Mouse (Mus musculus) forebrain, embryonic 13.5 days (tissue): ENCODE measurements at regions not wholly inside any gene's neighbourhood (a gene's known extent, or its start where the extent isn't known, plus 50 kb on each side); places are given as distances from the start of the nearest gene placed in this dataset.

ENCODE experiments used
- ATAC-seq: fragments of 200-750 bp; cut with Nextera tagmentation; 2 replicates; pipeline ENCODE4 v1.8.0; 2017
- H3K27ac ChIP-seq: fragments of 300-500 bp; sonication (generic); 2 replicates; pipeline ENCODE4 v1.5.1; 2015; ENCODE audit warnings: inconsistent platforms, mild to moderate bottlenecking, moderate library complexity
- H3K27me3 ChIP-seq: fragments of 300-500 bp; sonication (generic); 2 replicates; pipeline ENCODE4 v1.6.1; 2015; ENCODE audit warnings: mild to moderate bottlenecking, inconsistent platforms
- H3K36me3 ChIP-seq: fragments of 300-500 bp; sonication (generic); 2 replicates; pipeline ENCODE4 v1.6.1; 2015; ENCODE audit warnings: mild to moderate bottlenecking, inconsistent platforms; ENCODE audit not compliant: poor library complexity, severe bottlenecking
- H3K4me1 ChIP-seq: fragments of 300-500 bp; sonication (generic); 2 replicates; pipeline ENCODE4 v1.6.1; 2015; ENCODE audit warnings: inconsistent platforms
- H3K4me2 ChIP-seq: fragments of 300-500 bp; sonication (generic); 2 replicates; pipeline ENCODE4 v1.6.1; 2015; ENCODE audit warnings: inconsistent platforms, mild to moderate bottlenecking, moderate library complexity
- H3K4me3 ChIP-seq: fragments of 300-500 bp; sonication (generic); 2 replicates; pipeline ENCODE4 v1.5.1; 2015; ENCODE audit warnings: mild to moderate bottlenecking, inconsistent platforms
- H3K9ac ChIP-seq: fragments of 300-500 bp; sonication (generic); 2 replicates; pipeline ENCODE4 v1.6.1; 2015; ENCODE audit warnings: mild to moderate bottlenecking, inconsistent platforms
- H3K9me3 ChIP-seq: fragments of 300-500 bp; sonication (generic); replicated peaks from 2 replicates; pipeline ENCODE4 v1.6.1; 2016; ENCODE audit warnings: inconsistent platforms
- WGBS: fragments of 180-500 bp; shearing (Covaris S2); methylation state at CpG from one replicate; pipeline ENCODE4 v1.1.7; 2015; 5-methylcytosine and 5-hydroxymethylcytosine counted together

DNA sequence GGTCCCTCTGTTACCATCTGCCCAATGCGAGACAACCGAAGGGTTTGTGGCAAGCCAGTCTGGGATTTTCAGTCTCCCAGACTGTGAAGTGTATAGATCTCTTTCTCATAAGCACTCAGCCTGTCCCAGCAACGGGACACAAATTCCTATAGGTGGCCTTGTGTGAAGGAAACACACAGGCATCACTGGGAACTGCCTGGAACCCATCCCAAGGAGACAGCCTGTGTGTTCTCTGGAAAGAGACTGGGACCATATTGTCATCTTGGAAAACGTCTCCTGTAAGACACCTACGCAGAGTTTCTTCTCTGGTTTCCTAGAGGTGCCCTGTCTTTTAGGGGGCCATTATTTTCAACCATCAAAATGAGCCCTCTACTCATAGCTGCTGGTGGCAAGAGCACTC lies 66.9 kb upstream of the Msx2 start:
- Histone ChIP-seq H3K4me2 (no peak overlapping the region), H3K9me3 (no peaks in the 10 kb centered on the region), H3K4me3 (no peak overlapping the region), H3K9ac (no peak overlapping the region), H3K36me3 (no peaks in the 10 kb centered on the region), H3K4me1 (peaks cover 13% of the 10 kb centered on the region), H3K27me3 (peaks cover 55% of the 10 kb centered on the region), H3K27ac (no peak overlapping the region)
- ATAC-seq = no peak
- WGBS = 84% methylated on average over 5 of the region's 5 CpGs

DNA sequence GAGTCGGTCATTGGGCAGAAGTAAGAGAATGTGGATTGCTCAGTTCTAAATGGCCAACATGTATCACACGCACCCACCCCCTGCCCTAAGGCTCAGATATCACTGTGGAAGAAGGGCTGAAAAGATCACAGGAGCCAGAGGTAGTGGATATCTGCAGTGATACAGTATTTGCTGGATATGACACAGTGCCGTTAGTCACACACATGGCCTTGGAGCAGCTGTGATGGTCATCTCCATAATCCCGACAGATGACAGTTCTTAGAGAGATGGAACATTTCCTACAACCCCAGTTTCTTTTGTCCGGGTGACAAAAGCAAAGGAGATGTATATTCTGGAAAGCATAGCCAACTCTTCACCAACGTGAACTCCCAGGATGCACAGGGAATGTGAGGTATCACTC lies 65.1 kb upstream of the Msx2 start:
- peaks cover 19% of the 10 kb centered on the region for H3K4me1 ChIP-seq
- H3K36me3 ChIP-seq = no peaks in the 10 kb centered on the region
- no peaks in the 10 kb centered on the region for H3K9me3 ChIP-seq
- H3K9ac ChIP-seq = no peak overlapping the region
- no peak for ATAC-seq
- 90% methylated on average over 6 of the region's 6 CpGs for WGBS
- H3K4me2 ChIP-seq = no peak overlapping the region
- no peak overlapping the region for H3K27ac ChIP-seq
- peaks cover 65% of the 10 kb centered on the region for H3K27me3 ChIP-seq
- no peak overlapping the region for H3K4me3 ChIP-seq

DNA sequence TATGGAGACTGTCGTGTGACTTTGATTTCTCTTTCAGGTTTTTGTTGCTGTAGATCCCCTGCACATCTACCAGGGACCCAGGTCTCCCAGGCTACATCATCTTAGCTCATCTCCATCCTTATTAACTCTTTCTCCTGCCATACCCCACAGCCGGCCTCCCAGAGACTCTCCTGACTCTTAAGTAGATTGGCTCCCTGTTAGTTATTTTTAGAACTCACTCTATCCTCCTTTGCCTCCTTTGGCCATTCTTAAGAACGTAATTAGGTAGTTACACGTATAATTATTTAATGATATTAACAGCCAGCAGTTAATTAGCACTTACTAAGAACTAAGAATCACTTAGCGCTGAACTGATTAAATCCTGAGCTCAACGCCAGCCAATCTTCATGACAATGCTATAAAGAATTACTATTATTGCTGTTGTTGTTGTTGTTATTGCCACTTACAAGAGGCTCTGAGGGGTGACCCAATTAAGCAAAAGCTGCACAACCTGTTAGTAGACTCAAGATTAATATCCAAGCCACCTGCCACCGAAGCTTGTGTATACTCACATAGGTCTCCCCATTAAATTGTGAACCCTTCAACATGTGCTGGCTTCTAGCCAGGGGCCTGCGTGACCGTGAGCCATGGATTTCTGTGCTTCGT lies 63.0 kb upstream of the Msx2 start:
- peaks cover 19% of the 10 kb centered on the region for H3K4me1 ChIP-seq
- 35% methylated on average over 10 of the region's 10 CpGs for WGBS
- no peaks in the 10 kb centered on the region for H3K36me3 ChIP-seq
- H3K9ac ChIP-seq = no peak overlapping the region
- no peak overlapping the region for H3K4me2 ChIP-seq
- H3K27me3 ChIP-seq = peaks cover 69% of the 10 kb centered on the region
- H3K9me3 ChIP-seq = no peaks in the 10 kb centered on the region
- no peak overlapping the region for H3K4me3 ChIP-seq
- no peak overlapping the region for H3K27ac ChIP-seq
- ATAC-seq = peak; percentile 79

DNA sequence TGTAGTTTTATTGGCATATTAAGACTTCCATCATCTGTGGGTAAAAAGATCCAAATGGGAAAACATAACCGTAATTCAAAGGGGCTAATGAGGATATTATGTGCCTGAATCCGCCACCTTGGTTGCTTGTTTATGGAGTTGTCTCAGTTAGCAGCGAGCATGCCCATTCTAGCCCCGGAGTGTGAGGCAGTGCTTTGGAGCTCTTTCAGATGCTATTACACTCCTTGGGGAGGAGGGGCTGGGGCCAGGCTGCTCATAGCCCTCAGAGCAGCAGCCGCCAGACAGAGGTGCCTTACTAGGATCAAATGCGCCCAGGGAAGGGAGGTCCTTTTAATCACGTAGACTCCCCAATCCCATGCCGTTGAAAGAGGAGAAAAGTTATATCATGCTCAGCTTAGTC lies 60.9 kb upstream of the Msx2 start:
- 37% methylated on average over 8 of the region's 8 CpGs for WGBS
- no peaks in the 10 kb centered on the region for H3K36me3 ChIP-seq
- H3K27ac ChIP-seq = no peak overlapping the region
- H3K4me2 ChIP-seq = no peak overlapping the region
- peaks cover 57% of the 10 kb centered on the region for H3K27me3 ChIP-seq
- peaks cover 19% of the 10 kb centered on the region for H3K4me1 ChIP-seq
- no peak for ATAC-seq
- no peak overlapping the region for H3K4me3 ChIP-seq
- H3K9ac ChIP-seq = no peak overlapping the region
- H3K9me3 ChIP-seq = no peaks in the 10 kb centered on the region

DNA sequence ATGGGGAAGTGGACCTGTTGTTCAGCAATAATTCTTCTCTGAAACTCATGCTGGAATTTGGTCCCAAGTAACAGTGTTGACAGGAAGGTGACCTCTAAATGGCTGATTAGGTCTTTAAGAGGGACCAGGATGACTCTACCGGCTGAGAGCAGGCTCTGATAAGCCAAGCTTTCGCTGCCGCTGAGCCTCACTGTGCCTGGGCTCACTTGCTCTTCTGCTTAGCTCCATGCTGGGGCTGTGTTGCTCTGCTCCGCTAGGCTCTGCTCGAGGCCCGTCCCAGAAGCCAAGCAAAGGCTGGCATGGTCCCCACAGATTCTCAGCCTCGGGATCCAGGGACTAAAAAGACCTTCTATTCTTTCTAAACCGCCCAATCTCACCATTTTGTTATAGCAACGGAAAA lies 54.0 kb upstream of the Msx2 start:
- Histone ChIP-seq H3K9me3 (no peaks in the 10 kb centered on the region), H3K36me3 (no peaks in the 10 kb centered on the region), H3K27ac (no peak overlapping the region), H3K27me3 (peaks cover 26% of the 10 kb centered on the region), H3K9ac (no peak overlapping the region), H3K4me3 (no peak overlapping the region), H3K4me1 (peaks cover 12% of the 10 kb centered on the region), H3K4me2 (no peak overlapping the region)
- WGBS = 81% methylated on average over 9 of the region's 9 CpGs
- no peak for ATAC-seq

DNA sequence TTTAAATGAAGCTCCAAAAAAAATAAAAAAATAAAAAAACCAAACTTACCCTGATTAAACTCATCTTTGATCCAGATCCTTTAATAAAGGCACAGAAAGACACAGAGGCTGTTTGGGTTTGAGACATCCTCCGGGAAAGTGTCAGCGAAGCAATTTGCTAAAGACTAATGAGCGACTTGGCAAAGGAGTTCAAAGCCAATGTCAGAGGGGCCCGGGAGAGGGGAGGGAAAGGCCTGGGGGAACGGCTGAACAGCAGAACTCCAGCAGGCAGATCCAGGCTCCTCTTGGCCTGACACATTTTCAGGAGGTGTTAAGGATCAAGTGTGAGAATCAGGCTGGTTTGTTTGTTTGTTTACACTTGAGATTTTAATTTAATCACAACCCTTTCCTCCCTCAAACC lies 49.9 kb upstream of the Msx2 start:
- 40% methylated on average over 5 of the region's 5 CpGs for WGBS
- Histone ChIP-seq H3K4me2 (no peak overlapping the region), H3K36me3 (no peaks in the 10 kb centered on the region), H3K4me3 (no peak overlapping the region), H3K9me3 (no peaks in the 10 kb centered on the region), H3K27me3 (0 out of 2 replicates have a peak, but pooled peaks cover 3% of the 10 kb centered on the region), H3K4me1 (peaks cover 36% of the 10 kb centered on the region), H3K9ac (no peak overlapping the region), H3K27ac (no peak overlapping the region)
- no peak for ATAC-seq
